Mouse (Mus musculus): ENCODE results near the gene Ppm1g.

Gene Ppm1g

GRCm38 (mm10) chr5:31192045-31192938 lies 28.2 kb downstream of the Ppm1g start:
- DNase-seq, result no peak

GRCm38 (mm10) chr5:31190201-31190600 lies 30.3 kb downstream of the Ppm1g start:
- DNase-seq, result no peak

DNA sequence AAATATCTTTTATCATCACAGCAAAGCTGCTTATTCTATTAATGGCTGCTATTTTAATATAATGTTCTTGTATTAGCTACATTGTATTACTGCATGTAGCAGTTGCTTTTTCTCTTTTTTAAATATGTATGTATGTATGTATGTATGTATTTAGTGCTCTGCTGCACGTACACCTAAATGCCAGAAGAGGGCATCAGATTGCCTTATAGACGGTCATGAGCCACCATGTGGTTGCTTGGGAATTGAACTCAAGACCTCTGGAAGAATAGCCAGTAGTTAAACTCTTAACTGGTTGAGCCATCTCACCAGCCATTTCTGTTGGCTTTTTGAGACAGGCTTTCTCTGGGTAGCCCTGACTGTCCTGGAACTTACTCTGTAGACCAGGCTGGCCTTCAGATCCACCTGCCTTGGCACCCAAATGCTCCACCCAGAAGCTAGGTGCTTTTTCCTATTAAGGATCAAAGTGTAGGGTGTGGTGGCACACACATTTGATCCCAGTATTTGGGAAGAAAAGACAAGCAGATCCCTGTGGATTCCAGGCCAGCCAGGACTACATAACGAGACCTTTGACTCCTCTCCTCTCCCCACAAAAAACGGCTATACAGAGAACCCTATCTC lies 32.2 kb downstream of the Ppm1g start:
- DNase-seq, result no peak

- DNase-seq, result no peak
Observed at GRCm38 (mm10) chr5:31183678-31184077, 36.8 kb downstream of the Ppm1g start.

DNA sequence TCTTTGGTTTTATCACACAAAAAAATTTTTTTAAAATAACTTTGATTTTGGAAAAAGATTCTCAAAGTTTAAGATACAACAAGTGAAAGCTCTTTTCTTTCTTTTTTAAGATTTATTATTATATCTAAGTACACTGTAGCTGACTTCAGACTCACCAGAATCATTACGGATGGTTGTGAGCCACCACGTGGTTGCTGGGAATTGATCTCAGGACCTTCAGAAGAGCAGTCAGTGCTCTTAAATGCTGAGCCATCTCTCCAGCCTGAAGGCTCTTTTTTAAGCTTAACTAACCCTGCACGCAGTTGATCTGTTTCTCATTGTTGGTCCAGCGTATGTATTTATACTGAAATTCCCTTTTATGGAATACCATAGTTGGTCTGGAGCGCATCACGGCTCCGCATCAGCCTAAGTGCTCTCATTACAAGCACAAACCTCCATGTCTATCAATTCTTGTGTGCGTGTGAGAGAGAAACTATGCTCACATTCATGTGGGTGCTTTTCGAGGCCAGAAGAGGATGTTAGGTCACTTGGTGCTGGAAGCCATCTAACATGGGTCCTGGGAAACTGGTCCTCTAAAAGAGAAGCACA lies 39.2 kb downstream of the Ppm1g start:
- no peak for DNase-seq

DNA sequence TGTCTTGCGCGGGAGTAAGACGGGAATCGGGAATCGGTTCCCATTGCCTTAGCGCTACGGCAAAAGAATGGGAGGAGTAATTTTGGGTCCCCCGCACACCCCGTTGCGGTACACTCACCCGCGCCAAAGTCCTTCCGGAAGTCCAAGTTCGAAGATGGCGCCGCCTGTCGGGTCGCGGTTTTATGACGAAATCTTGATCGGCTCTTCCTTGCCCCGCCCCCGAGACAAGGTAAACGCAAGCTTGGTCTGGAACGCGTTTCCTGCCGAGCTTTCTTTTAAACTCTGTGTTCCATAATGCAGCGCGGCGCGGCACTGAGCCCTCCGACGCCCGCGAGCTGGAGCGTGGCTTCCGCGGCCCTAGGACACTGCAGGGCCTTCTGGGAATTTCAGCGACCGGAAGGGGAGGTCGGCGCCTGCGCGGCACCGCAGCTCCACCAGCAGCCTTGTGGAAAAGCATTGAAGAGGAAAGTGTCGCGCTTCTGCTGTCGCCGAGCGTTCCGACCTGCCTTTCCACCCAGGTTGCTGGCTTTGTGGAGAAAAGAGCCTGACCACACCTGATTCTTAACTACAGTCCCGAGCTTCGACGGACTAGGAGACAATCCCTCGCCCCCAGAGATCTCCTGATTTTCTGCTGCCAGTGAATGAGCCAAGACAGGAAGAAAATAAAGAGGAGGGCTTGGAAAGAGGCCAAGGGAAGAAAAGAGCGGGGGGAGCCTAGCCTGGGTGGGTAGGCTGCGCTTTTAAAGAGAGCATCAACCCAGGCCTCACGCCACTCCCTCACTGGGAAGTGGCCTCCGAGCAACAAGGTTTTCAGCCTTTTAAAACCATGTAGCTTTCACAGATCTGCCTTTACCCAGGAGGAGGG lies 40.5 kb downstream of the Ppm1g start, which contains the start of the genes Gm29609 and Gtf3c2:
Gene Gm29609, minus strand, starts transcription at position 146 of the 865 bp plus-strand sequence.
Gene Gtf3c2, minus strand, starts transcription at position 379 of the 865 bp plus-strand sequence.
- peak; percentile 95 to 96 for DNase-seq

GRCm38 (mm10) chr5:31179301-31179765 lies 41.2 kb downstream of the Ppm1g start:
- DNase-seq, result peak in 1 of 2 experiments; percentile 36

GRCm38 (mm10) chr5:31168630-31169029 lies 51.9 kb downstream of the Ppm1g start:
- DNase-seq, result no peak

GRCm38 (mm10) chr5:31164878-31165277 lies 55.6 kb downstream of the Ppm1g start:
- no peak for DNase-seq

DNA sequence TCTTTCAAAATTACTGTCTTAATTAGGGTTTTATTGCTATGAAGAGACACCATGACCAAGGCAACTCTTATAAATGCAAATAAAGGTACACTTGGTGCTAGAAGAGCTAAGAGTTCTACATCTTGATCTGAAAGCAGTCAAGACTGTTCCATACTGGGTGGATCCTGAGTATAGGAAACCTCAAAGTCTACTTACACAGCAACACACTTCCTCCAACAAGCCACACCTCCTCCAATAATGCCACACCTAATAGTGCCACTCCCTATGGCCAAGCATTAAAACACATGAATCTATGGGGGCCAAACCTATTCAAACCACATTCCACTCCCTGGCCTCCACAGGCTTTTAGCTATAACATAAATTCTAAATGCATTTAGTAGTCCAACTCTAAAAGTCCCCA lies 58.0 kb downstream of the Ppm1g start:
- no peak for DNase-seq

- peak; percentile 90 to 93 for DNase-seq
Observed at GRCm38 (mm10) chr5:31154152-31154553, 66.3 kb downstream of the Ppm1g start, which contains the start of gene Mpv17. Gene Mpv17 (minus strand): TSS chr5:31154251.

DNA sequence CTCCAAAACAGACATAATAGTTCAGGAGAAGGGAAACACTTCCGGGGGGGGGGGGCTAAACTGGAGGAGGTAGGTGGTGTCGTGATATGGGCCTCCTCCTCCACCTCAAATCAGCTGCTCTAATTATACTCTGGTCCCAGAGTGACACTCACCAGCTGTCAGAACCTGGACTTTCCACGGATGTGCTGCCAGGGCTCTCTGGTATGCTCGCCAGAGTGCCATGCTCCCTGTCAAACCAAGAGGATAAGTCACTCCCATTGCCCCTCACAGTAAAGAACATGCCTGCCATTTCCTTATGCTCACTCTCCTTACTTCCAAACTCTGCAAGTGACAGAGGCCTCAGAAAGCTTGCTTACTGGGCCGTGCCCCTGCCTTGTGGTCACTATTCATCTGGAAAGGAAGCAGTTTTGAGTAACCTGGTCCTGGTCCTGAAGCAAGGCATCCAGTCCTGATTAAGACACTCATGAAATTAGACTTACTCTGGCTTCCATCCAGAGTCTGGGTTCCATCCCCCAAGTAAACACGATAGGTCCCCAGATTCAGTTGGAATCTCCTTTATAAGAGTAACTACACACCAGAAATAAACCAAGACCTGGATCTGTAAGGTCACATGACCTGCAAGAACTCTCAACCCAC lies 66.9 kb downstream of the Ppm1g start:
- peak in 1 of 2 experiments; percentile 25 for DNase-seq
